Mouse (Mus musculus) frontal cortex, postnatal 36 days (tissue): ENCODE data around the gene Olfr986.
"Not testable (repeated sequence)": the region's sequence is repeated elsewhere in the genome, so short reads cannot be mapped to it uniquely, and the experiment has no call there.

Experiments
- DNase-seq, 2 experiments: peaks; one replicate each; pipeline ENCODE4 v3.0.0; 2022; ENCODE audit warnings: low spot score in 2 of 2

Olfr986 gene

DNA sequence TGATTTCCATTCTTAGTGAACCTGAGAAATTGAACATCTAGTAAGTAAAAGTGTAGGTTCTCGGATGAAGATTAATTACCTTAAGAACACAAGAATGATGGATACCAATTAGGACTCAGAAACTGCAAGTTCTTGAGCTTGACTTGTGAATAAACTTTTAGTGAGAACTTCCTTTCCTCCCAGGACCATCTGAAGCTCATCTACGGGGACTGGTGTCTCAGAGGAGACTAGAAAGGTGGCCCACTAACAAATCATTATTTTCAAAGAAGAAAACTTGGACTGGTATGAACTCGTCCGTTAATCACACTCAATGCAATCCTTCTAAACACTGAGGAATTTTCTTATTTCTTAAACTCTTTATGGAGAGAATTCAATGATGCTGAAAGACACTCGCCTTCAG lies at the start of gene Olfr986:
Gene Olfr986 (plus strand): TSS at position 301 of the 400 bp plus-strand sequence.
- DNase-seq = no peak

- no peak for DNase-seq
Measured at GRCm38 (mm10) chr9:40136987-40137688, 43.6 kb upstream of the Olfr986 start.

GRCm38 (mm10) chr9:40139484-40139883 lies 41.2 kb upstream of the Olfr986 start:
- DNase-seq = no peak

DNA sequence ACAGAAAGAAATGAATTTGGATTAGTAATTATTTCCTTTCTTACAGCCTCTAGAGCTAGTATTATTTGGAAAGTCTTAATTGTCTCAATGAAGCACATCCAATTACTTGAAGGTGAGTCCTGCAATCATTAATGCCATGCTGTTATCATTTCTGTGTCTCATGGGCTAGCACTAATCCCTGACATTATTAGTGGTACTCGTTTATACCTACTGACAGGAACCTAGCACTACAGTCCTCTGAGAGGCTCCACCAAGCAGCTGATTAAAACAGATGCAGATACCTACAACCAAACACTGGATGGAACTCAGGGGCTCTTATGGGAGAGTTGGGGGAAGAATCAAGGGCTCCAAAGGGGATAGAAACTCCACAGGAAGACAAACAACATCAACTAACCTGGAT lies 39.2 kb upstream of the Olfr986 start:
- DNase-seq = no peak

DNA sequence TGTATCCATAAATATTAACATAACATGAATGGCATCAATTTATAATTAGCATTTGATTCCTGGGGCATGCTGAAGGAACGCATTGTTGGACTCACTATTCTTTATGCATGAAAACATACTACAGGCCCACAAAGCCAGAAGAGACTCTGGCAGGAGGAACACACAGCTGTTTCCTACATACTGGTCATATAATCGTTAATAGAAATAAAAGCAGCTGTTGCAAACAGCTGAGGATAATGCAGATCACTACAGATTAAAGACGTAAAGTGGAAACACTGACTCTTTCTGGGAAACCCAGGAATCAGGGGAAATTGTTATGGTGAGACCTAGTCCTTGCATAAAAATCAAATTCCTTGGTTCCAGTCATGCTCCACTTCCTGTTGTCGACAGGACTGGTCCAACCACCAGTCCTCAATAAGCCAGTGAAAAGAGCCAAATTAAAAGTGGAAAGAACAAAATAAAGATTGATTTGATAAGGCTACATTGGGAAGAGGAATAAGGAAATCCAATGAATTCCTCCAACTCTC lies 25.5 kb upstream of the Olfr986 start:
- no peak for DNase-seq

GRCm38 (mm10) chr9:40166446-40166845 lies 14.3 kb upstream of the Olfr986 start:
- DNase-seq = no peak

- DNase-seq = no peak
Measured at GRCm38 (mm10) chr9:40177017-40177416, 3.7 kb upstream of the Olfr986 start.

DNA sequence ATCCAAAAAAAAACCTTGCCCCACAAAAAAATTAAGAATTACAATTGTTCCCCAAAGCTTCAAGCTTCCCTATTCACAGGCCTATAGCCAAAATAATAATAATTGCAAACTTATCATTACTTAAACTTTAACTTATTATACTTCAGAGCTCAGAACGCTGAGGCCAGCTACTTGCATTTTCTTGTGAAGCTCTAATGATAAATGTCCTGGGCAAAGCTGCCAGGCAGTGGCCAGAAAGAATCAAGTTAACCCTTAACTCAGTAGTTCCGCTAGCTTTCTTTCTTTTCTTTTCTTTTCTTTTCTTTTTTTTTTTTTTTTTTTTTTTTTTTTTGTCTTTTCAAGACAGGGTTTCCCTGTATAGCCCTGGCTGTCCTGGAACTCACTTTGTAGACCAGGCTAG lies 4.4 kb downstream of the Olfr986 start:
- DNase-seq = not testable (repeated sequence)

- no peak for DNase-seq
Measured at GRCm38 (mm10) chr9:40191086-40191876, 10.6 kb downstream of the Olfr986 start.

GRCm38 (mm10) chr9:40192098-40193038 lies 11.6 kb downstream of the Olfr986 start, which contains the start of gene Zfp202:
Gene Zfp202 (plus strand): TSS chr9:40192316.
- DNase-seq = peak; percentile 83 to 87

DNA sequence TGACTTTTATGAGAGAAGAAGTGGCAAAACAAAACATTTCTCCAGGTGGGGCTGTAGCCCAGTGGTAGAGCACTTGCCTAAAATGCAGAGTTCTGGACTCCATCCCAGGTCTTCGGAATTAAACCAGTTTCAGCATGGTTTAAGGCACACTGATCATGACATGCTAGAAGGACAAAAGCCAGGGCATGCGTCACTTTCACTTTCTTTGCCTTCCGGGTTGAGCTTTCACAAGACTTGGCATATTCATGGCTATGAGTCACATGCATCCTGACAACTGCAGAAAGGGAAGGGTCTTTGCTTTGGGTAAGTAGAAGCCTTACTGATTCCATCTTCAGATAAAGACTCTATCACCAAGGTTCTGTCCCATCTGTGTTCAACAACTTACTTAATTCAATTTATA lies 15.3 kb downstream of the Olfr986 start:
- no peak for DNase-seq

DNA sequence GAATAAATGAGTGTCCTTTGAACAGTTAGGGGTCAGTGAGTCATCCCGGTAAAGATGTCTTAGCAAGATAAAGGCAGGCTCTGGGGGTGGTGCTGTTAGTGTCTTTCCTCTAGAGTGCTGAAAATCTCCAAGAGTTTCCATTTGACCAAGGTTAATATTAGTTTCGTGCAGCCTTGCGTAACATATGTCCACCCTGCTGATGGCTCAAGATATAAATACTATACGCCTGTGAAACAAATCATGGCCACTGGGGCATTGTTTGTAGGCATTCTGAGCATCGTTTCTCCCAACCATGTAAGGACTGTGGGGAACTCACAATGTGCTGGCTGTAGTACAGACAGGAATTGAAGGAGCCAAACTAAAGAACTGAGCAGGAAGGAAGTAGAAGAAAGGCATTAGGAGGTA lies 25.8 kb downstream of the Olfr986 start:
- DNase-seq = no peak

DNA sequence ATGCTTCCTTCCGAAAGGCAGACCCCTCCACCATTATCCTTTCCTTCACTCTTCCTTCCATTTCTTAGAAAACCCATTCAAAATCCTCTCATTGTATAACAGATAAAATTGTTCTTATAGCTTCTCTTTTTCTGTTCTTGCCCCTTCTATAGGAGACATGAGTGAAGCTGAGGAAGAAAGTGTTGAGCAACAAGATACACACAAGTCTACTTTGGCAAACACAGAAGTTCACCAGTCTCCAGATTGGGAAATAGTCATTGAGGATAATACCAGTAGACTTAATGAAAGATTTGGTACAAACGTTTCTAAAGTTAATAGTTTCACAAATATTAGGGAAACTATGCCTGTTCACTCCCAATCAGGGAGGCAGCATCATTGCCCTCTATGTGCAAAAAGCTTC lies 30.0 kb downstream of the Olfr986 start:
- no peak for DNase-seq

DNA sequence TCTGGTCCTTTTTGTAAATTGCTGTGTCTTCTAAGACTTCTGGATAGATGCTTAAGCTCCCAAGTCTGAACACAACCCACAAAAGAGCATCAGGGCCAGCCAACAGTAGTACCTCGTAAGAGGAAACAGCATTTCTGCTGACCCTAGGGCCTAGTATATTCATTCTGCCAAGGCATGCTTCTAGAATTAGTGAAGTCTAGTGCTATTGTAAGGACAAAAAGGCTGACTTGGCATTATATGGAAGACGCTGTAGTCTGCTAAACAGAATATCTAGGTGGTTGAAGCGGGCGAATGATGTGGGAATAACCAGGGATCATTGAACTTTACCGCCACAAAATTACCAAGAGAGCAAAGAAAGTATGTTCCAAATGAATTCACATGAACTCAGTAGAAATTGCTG lies 33.3 kb downstream of the Olfr986 start:
- DNase-seq = no peak

DNA sequence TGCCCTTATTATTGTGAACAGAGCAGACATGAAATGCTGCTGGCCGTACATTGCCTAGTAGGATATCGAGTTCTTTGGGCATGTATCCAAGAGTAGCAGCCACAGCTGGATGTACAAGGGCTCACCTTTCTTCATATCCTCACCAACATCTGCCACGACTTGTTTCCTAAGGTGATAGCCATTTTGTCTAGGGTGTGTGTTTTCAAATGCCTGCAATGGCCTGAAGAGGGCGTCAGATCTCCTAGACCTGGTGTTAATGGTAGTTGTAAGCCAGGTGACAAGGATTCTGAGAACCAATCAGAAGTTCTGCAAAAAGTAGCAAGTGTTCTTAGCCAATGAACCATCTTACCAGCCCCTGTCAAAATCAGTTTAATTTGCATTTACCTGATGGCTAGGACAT lies 35.9 kb downstream of the Olfr986 start:
- DNase-seq = no peak

- DNase-seq = no peak
Measured at GRCm38 (mm10) chr9:40224289-40224688, 43.6 kb downstream of the Olfr986 start.

GRCm38 (mm10) chr9:40227874-40228789 lies 47.4 kb downstream of the Olfr986 start:
- peak; percentile 37 to 45 for DNase-seq

DNA sequence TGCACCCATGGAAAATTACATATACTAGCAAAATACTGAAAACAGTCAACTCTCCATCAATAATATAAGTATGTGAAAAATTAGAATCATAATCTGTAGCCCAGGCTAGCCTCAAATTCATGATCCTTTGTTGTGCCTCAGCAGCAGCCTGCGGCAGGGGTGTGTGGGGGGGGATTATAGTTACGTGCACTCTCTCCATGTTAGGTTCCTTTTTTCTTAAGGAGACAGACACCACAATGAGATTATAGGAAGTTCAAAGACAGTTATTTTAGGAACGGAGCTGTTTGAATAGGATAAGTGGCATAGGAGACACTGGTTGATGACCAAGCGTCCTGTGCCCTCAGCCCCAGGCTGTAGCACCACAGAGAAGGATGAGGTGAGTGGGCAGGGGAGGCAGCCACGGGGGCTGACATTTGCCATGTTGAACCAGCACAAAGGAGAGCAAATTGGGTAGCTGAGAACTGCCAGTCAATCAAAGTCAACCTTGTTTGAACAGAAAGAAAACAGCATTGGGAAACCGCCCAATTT lies 48.1 kb downstream of the Olfr986 start:
- DNase-seq = no peak

DNA sequence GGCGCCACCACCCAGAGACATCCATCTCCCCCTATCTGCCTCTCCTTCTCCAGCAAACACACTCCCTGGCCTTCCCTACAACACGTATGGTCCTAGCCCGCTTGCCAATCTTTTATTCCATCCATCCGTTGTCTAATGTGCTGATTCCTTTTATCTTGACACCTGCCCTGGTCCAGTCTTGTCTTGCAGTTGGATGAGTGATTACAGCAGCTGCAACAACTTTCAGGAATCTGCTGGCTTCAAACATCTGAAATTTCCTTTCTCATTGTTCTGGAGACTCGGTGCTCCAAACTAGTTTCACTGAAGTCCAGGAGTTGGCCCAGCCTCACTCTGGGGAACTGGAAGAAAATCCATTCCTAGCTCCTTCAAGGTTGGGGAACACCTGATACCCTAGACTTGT lies 48.8 kb downstream of the Olfr986 start:
- DNase-seq = no peak

DNA sequence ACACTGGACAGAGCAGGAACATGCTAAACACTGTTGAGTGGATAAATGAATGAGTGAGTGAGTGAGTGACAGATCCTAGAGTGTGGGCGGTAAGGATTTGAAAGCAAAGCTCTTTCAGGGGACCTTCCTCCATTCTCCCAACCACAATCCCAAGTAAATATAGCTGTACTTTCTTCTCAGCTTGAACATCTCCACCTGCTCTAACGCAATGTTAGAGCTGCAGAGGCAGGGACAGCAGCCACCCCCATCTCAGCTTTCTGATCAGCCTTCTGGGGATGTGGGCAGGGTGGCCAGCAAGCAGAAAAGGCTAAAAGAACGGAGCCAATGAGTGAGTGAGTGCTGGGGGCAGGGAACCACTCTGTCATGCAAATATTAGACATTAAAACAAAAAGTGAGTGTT lies 50.3 kb downstream of the Olfr986 start:
- DNase-seq = no peak
